In genomic region chr14:36764377-36764776, GRCm38 (mm10) we compare ENCODE assay signal across 30 mouse cellular contexts.
"Had no signal": no experiment of that assay in that cellular context is flagged by ENCODE, and none has a peak within 500 bp of the region (broad histone marks: within the 10 kb centered on the region; RNA-seq: fewer than 3 reads in every experiment).

No protein-coding gene starts in this region.

- ATAC-seq: liver, embryonic 12.5 days; liver, postnatal 0 days; lung, postnatal 0 days; midbrain, embryonic 13.5 days; midbrain, embryonic 15.5 days; midbrain, embryonic 16.5 days had no signal

- H3K4me3 ChIP-seq: limb, embryonic 10.5 days; limb, embryonic 12.5 days; limb, embryonic 13.5 days; limb, embryonic 15.5 days; liver, embryonic 12.5 days; liver, embryonic 13.5 days; liver, embryonic 15.5 days; lung, embryonic 15.5 days; megakaryocyte, embryonic 14.5 days; midbrain, embryonic 10.5 days; midbrain, embryonic 12.5 days; midbrain, embryonic 13.5 days; midbrain, embryonic 15.5 days; myocyte; neural tube, embryonic 12.5 days had no signal

- DNase-seq: left cerebral cortex, postnatal 4 days; liver; liver, embryonic 13.5 days; liver, postnatal 0 days; lung, adult 18-20 months; lung, adult 2 months; lung, embryonic 14.5 days; lung, postnatal 10 days; lung, postnatal 14 days; lung, postnatal 36 days; lung, postnatal 4 days; midbrain, embryonic 14.5 days had no signal

- H3K27ac ChIP-seq: limb, embryonic 10.5 days; limb, embryonic 12.5 days; limb, embryonic 13.5 days; limb, embryonic 15.5 days; liver, embryonic 12.5 days; liver, embryonic 13.5 days; liver, embryonic 14.5 days; liver, embryonic 15.5 days; lung, embryonic 15.5 days; macrophage; midbrain, embryonic 10.5 days; midbrain, embryonic 12.5 days; midbrain, embryonic 13.5 days; midbrain, embryonic 15.5 days; neural tube, embryonic 12.5 days had no signal
